Mouse (Mus musculus): ENCODE data around the gene Prkd1.

Prkd1 gene

DNA sequence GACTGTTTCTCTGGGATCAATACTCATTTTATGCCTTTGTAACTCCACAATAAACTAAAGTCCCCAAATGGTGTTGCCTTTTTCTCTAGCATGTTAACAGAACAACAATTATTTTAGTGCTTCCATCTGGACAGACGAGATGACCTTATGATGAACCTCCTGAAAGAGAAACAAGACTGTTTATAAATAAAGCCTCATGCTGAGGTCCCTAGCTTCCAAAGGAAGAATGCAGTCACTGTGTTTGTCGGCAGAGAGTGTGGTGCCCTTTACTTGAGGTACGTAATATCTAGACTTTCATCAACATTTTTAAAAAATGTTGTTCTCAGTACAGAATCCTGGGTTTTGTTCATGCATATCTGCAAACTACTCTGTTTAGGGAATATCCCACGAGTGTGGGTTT lies 90.7 kb downstream of the Prkd1 start:
- no peak for DNase-seq (ENCODE audit: low read depth in 1 of 2, low spot score in 2 of 2)

DNA sequence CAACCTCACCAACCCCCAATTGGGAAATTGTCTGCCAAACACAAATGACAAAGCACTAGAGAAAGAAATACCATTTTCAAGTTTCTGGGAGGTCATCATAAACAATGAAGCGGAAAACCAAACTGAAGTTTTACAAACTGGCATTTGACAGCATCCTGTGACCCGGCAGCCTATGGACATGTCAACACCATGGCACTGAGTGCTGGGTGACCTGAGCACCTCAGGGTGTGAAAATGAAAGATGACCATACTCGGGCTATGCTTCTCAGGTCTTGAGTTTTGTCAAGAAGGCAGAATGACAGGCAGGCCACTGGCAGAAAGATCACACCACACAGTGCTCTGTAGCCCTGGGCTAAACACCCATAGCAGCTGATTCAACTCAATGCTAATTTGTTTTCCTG lies 94.7 kb downstream of the Prkd1 start:
- no peak for DNase-seq (ENCODE audit: low read depth in 1 of 2, low spot score in 2 of 2)

DNA sequence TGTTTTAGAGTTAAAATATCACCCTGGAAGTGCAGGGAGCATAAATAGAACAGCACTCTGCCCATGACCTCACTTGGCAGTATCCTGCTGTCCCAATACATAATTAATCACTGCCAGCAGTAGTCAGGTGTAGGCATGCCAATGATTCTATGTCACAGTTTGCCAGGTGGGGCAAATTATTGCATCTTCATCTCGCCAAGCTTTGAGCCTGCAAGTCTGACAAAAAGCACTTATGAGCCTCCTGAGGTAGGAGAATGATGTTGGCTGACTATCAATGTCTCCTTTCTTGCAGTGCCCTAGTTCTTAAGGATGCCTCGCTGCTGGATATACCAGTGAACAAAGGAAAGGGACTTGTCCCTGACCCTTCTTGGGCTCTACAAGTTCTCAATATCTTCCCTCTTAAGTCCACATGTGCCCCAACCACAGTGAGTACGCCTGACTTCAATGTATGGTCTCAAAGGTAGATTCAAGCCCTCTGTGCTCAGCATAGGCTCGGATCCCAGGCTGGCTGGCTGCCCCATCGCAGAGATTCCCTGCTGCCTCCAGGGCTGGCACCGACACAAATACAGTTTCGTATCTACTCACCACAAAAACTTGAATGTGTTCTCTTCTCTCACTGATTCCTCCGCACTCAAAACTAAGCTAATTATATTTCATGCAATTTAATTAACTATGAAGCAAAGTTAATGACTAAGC lies 98.9 kb downstream of the Prkd1 start:
- no peak for DNase-seq (ENCODE audit: low read depth in 1 of 2, low spot score in 2 of 2)

DNA sequence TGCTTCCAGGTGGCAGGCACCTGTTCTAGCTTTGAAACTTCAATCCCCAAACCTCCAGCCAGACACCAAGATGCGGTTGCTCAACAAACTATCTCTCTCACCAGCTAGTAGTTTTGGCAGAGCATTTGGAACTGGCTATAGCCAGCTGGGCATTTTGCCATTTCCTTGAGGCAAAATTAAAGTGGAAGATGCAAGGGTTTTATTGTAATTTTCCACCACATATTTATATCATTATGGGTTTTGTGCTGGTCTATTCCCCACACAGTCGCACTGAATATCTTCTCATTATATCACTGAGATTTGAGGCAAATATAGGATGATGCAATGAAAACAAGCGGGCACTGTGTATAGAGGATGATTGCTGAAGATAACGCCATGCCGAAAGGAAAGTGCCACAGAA lies 102.5 kb downstream of the Prkd1 start:
- no peak for DNase-seq (ENCODE audit: low read depth in 1 of 2, low spot score in 2 of 2)

DNA sequence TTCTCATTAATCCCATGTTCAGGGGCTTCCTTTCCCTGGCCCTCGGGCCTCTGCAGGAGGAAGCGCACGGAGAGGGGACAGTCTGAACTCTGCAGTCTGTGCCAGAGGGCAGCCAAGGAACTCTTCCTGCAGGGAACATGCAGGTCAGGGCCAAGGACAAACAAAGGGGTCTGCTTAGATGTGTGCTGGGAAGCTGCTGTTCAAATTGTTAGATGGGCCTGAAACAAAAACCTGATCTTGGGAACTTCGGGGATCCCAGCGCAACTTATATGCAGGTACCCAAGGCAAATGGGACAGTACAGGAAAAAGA lies 103.3 kb downstream of the Prkd1 start:
- DNase-seq (ENCODE audit: low read depth in 1 of 2, low spot score in 2 of 2), result no peak

DNA sequence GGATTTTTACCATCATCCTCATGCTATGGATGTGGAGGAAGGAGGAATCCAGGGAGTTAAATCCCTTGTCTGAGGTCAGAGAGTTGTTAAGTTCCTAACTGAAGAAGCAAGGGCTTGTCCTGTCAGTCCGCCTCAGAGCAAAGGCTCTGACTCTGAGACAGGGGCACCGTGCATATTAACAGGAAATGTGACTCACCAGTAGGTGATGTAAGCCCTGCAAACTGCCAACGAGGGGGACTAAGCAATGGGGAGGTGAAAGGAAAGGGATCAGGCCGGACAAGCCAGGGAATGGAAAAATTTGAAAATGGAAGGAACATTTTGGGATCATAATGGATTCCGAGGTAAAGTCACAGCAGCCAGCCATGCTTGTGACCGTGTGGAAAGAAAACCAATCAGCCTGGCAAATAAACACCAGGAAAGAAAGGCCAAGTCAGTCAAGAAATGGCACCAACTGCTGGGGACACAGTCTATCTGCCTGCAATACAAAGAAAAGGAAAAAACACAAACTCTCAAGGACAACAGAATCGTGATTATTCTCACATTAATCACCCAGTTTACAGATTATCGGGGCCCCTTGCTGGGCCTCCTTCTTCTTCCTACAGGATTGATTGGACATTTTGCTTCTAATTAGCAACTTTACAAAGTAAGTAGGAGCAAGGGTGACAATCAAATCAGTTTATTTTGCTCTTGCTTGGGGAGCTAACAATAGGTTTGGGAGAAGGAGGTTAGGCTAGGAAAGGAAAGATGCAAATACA lies 103.9 kb downstream of the Prkd1 start:
- no peak for DNase-seq (ENCODE audit: low read depth in 1 of 2, low spot score in 2 of 2)

DNA sequence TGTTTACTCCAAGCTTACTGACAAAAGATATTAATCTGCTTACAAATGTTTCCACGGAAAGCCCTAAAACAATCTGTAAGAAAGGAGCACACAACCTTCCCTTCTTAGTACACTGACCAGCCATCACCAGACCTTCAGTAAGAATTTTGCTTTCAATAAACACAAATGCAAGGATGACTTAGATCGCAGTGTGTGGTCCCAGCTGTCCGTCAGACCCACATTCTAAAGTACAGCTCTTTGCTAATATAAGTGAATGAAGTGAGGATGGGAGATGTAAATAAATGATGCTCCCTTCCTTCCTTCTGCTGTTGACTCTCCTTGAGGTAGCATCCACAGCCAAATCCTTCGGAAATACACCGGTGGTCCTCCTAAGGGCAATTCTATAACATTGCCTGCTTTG lies 108.1 kb downstream of the Prkd1 start:
- no peak for DNase-seq (ENCODE audit: low read depth in 1 of 2, low spot score in 2 of 2)

DNA sequence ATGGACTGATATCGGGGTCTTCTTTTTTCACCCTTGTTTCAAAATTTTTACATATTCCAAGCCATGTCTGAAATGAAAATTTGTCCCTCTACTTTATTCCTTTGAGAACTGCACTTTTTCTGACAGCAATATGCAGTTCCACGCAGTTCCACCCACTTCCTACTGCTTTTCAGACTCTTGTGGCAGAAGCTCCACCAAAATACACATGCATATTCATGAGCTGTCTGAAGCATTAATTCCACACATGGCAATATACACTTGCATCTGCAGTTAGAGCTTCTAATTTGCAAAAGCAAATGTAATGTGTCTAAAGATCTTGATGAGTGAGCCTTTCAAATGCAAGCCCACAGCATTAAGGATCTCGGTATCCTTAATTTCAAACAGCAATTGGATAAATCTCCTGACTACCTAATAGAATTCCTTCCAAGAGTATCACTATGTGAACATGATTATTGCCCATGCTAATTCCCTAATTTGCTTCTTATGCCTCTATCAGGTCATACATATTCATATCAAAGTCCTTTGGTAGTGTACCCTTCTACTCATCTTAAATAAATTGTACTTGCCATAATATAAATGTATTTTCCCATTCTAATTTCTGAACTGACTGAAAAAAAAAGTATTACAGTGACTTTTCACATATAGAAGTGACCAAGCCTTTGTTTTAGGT lies 110.5 kb downstream of the Prkd1 start:
- no peak for DNase-seq (ENCODE audit: low read depth in 1 of 2, low spot score in 2 of 2)

DNA sequence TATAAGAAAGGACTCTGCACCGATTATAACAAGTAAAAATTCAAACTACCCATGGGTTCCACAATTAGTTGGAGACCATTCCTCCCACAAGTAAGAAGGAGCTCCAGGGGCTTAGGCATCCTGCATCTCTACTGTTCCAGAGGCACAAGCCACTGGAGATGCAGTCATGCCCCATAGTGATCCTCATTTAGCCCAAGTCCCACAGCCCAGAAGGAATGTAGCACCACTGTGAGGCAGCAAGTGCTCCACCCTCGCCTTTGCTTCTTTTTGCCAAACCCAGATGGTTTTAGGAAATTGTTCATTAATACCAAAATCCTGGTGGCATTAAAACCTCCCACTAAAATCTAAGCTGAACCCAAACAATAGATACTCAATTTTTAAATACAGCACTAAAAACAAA lies 111.1 kb downstream of the Prkd1 start:
- no peak for DNase-seq (ENCODE audit: low read depth in 1 of 2, low spot score in 2 of 2)

DNA sequence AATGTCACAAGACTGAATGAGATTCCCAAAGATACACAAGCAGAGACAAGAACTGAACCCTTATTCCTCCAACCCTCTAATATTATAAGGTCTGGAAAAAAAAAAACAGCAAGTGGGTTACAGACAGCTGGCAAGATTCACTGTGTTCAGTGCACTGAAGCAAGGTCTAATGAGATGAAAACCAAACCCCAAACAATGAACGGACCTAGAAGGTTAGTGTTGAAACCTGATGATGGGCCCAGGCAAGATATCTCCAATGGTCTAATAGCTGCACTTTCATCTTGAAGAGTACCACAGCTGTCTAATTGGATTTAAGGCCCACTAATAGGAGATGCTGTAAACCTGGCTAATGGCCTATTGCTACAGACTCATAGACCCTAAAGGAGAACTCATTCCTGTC lies 111.9 kb downstream of the Prkd1 start:
- no peak for DNase-seq (ENCODE audit: low read depth in 1 of 2, low spot score in 2 of 2)

DNA sequence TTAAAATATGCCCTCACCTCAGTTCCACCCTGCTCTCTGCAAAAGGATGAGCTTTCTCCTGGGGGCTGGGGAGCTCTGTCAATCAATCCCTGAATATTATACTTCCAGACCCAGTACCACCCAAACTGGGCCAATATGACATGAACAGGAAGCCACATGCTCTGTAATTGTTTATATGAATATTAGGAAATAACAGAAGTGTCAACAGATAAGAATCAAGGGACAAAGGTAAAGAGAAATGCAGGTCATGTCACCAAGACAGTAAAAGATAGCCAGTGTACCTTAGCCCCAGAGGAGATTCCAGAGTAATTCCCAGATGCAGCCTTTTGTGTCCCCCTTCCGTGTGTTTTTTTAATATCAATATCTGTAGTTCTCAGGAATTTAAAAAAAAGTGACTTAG lies 120.3 kb downstream of the Prkd1 start:
- no peak for DNase-seq (ENCODE audit: low read depth in 1 of 2, low spot score in 2 of 2)

DNA sequence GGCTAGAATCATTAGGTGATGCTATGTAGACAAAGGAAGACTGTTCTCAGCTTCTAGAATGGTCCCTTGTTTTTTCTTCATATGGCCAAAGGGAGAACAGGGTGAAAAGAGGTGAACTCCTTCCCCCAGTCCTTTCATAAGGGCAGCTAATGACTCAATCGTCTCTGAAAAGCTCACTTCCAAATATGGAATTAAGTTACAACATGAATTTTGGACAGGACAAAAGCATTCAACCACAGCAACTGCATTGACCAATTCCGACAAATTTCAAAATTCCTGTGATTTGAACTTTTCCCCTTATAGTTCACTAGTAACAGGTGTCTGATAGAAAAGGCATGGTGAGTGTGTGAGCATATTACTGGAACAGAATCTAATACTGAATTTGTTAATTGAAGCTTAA lies 124.8 kb downstream of the Prkd1 start:
- DNase-seq (ENCODE audit: low read depth in 1 of 2, low spot score in 2 of 2), result no peak

DNA sequence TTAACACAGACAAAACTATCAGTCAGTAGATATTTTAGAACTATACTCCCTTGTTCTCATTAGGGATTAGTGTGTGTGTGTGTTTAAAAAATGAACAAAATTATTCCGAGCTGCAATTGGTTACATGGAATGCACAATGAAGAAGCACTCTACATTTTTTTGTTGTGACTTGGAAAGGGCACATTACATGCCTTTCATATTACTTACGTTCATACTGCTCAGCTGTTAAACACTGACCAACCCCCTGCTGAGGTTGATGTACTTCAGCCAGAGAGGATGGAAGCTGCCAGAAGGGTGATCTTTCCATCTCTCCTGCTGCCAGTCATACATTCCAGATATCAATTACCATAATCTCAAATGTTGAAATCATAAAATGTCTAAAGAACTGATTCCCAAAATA lies 134.4 kb downstream of the Prkd1 start:
- no peak for DNase-seq (ENCODE audit: low read depth in 1 of 2, low spot score in 2 of 2)

DNA sequence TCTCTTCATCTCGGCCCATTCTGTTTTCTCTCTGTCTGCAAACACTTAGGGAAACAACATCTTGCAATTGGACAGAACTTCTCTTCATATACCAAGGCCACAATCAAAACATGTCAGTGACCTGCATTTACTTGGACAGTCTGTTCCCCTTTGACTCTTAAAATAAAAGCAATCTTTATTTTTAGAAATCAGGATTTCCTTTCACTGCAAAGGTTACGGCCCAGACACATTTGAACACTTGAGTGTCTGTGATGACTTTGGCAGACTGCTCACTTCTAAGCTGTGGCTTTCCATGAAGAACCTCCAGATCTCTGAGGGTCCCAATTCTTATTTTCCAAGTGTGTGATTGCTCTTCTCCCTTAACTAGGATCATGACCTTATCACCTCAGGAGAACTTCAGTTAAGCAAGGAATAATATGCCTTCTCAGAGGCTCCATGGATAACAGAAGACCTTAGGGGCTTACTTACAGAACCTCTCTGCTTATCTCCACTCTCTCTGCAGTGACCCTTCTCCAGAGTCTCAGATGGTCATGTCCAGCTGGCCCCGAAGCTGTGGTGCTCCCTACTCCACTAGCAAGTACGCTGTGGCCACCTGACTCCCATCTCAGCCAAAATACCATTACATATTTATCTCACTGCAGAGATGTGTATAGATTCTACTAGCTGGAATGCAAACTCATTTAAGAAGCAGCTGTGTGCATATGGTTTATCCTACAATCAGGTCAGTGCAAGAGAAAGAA lies 137.2 kb downstream of the Prkd1 start:
- no peak for DNase-seq (ENCODE audit: low read depth in 1 of 2, low spot score in 2 of 2)

DNA sequence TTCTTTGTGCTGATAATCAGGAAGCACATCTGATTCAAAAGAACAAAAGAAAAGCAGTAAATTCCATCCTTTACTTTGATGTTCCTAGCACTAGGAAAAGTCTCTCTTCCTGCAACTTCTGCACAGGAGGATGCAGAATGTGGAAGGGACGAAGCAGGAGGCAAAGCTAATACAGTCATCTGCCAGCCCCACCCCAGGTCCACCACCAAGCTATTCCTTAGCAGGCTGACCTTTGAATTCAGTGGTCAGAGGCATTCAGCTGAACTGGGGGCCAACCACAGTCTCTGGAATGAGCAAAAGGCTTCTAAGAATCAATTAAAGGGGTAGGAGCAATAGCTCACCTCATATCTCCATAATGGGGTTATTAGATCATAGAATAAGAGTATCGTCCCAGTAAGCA lies 140.1 kb downstream of the Prkd1 start:
- DNase-seq (ENCODE audit: low read depth in 1 of 2, low spot score in 2 of 2), result no peak

DNA sequence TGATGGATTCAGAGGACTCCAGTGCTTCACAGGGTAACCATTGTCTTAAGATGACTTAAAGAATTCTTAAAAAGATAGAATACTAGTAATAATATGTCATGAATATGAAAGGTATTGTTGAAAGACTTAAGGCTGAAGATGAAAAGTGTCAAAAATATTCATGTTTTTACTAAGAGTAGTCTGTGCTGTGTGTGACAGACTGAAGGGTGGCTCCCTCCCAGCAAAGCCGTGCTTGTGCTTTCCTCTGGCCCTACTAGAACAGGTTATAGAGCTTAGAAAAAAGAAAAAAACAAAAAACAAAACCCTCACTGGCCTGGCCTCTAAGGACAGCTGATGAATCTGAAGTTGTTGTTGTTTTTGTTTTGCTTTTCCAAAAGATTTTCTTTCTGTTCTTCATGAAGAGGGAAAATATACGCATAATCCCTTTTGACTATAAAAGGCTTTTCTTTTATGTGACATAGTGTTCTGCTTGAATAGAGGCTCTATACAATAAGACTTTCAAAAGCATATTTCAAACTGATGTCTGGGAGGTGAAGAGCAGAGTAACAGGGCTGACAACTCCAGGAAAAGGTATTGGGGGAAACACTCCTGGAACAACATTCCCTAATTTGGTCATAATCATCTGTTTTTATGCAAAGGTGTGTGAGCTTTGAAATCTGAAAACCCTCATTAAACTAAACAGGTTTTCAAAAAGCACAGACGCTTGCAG lies 148.9 kb downstream of the Prkd1 start:
- DNase-seq (ENCODE audit: low read depth in 1 of 2, low spot score in 2 of 2), result no peak

DNA sequence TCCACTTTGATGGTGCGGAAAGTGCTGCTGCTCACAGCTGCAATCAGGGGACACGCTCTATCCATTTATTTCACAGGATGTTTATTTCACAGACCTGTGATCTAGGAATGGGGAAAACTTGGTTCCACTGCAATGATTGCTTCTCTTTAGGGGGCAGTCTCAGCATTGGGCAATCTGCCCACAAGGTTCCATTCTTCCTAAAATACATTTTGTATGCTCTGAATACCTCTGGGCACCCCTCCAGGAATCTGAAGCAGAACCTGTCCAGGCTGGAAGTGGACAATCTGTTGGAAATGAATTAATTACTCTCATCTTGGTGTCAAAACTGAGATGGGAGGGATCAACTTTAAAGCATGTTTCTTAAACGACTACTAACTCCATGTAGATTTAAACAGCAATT lies 152.9 kb downstream of the Prkd1 start:
- DNase-seq (ENCODE audit: low read depth in 1 of 2, low spot score in 2 of 2), result no peak

DNA sequence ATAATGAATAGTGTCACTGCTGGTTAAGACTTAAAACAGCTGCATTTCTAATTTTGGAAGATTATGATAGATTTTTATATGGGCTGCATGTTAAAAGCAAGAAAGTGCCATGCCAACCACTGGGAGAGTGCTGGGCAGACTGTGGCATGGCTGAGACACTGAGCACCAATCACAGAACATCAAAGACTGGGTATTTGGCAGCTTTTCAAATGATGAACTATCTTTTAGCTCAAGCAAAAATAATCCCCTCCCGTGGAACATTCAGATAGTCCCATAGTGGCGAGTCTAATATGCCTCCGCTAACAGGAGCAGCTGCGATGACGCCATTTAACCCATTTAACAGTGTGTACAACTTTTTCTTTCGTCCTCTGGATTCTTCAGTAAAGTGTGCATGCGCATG lies 169.1 kb downstream of the Prkd1 start:
- no peak for DNase-seq (ENCODE audit: low read depth in 1 of 2, low spot score in 2 of 2)

DNA sequence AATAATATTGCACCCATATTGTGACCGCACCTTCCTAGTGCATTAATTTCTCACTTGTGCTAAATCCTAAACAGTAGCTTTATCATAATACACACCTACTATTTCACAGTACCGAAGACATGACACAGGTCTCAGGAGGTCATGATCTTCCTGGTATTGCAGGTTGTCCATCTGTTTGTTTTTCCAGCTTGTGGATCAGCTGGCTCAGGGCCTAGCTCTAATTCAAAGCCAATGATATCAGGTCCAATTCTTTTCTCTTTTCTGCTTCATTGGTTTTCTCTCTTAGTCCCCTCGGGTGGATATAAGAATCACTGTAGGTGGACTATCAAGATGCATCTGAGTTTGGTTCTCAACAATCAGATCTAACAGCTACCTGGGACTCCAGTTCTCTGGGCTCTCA lies 191.7 kb downstream of the Prkd1 start:
- no peak for DNase-seq (ENCODE audit: low read depth in 1 of 2, low spot score in 2 of 2)

DNA sequence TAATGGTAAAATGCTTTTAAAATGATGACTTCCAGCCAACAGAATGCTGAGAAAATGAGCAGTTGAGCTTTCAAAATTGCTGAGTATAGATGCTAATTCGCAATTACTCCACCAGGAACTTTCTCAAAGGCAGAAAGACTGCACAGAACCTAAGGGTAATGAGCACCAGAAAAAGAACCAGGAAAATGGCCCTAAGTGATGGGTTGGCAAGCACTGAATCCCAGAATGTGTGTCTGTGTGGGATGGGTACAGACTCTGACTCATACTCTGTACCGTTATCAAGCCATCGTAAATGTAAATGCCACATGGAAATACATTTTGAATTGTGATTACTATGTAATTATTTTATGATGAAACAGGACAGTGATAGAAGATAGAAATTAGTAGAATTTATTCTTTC lies 197.1 kb downstream of the Prkd1 start:
- no peak for DNase-seq (ENCODE audit: low read depth in 1 of 2, low spot score in 2 of 2)

DNA sequence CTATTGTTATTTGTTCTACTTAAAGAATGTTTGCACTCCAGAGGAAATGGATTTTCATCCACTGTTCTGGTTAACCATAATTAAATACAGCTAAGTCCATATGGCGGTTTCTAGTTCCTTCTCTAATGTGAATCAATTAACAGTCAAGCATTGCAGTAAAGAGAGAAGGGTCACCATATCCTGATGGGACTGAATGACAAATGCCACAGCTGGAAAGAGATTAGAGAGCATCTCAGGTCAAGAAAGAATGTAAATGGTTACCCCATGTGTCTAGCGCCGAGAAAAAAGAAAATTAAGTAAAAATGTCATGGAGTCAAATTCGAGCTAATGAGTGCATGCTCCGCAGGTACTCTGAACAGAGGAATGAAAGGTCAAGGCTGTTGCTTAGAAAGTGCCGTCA lies 212.2 kb downstream of the Prkd1 start:
- DNase-seq (ENCODE audit: low read depth in 1 of 2, low spot score in 2 of 2), result no peak

All from monocyte, adult 2 months (primary cell).